Mouse (Mus musculus) urinary bladder, postnatal 36 days (tissue): ENCODE results near the gene Pih1d1.

Experiments used
- DNase-seq, 2 experiments: peaks; one replicate each; pipeline ENCODE4 v3.0.0; 2022; ENCODE audit warnings: low spot score in 2 of 2, mixed read lengths in 1 of 2

Pih1d1 gene

DNA sequence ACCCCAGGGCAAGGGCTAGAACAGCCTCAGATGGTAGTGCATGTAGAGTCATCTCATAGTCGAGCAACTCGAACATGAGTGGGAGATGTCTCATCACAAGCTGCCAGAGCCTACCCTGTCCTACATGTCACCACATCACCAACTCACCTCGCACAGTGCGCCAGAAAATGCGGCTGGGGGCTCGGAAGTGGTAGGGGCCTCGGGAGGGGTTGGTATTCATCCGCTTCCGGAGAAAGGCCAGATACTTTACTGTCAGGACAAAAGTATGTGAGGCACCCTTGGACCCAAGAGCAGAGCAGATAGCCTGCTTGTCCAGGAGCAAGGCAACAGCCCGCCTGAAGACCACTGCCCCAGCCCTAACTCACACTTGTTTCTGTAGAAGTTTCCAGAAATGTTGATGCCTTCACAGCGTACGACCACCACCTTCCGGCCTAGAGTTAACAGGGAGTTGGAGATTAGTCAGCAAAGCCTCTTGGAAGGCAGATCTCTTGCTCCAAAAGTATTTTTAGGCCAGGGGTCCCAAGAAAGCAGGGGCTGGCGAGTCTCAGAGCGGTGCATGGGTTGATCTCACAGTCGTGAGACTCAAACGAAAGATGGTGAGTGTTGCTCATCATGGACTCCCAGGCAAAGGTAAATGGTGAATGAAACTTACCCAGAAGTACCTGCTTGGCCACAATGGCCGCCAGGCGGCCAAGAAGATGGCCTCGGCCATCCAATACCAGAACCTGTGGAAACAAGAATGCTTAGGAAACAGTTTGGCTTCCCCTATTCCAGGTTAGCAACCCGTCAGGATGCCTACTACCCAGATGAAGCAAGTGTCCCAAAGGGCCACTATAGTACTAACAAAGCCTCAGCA, 27.0 kb upstream of the Pih1d1 start:
- no peak for DNase-seq

DNA sequence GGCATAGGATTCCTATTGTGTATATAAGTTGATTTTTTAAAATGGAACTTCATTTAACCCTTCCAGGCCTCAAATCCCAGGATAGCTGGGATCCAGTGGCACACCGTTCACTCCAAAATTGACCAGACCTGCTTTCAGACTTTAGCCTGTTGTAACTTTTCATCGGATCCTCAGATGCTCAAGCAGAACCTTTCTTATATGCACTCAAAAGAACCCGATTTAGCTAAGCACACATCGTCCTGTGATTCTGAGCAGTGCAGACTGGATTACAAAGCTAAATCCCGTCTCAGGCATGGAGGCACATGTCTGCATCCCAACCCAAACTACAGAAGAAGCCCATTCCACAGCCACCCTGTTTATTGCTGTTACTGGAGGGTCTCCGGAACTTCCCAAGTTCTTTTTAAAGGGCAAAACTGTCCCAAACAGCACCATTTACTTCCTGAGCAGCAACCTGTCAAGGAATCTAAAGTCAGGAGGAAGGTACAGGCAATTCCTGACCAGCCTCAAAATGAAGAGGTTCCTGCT, 26.3 kb upstream of the Pih1d1 start:
- no peak for DNase-seq

DNA sequence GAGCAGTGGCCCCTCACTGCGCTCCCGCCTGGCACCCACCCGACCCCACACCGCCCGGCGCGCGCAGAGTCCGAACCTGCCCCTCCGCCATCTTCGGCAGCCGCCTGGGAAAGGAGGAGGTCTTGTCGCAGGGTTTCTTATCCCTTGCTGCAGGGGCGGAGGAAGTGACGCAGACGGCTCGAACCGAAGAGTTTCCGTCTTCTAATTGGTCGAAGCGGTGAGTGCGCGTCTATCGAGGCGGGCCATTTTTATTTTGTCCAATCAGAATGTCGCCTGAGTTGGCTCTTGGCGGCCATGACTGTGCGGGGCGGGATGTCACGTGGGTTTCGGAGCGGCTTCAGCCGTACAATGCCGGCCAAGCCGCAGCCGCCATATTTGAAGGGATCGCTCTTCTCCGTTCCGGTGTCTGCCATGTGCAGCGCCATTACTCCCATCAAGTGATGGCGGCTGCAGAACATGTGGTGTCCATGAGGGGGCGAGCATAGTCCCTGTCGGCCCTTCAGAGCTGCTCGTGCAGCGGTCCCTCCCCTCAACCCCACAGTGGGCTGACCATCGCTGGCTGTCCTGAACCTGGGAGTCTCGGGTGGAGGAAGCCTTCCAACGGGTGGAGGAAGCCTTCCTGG, 25.4 kb upstream of the Pih1d1 start, which contains the start of gene Rpl13a:
Rpl13a (minus strand) TSS at position 138 of the 623 bp plus-strand sequence.
- peak; percentile 97 to 98 for DNase-seq

GRCm38 (mm10) chr7:45129318-45129717, 24.8 kb upstream of the Pih1d1 start:
- peak in 1 of 2 experiments; percentile 41 for DNase-seq

GRCm38 (mm10) chr7:45129776-45130512, 24.2 kb upstream of the Pih1d1 start:
- no peak for DNase-seq

- DNase-seq: no peak
Observed at GRCm38 (mm10) chr7:45131850-45132249, 22.3 kb upstream of the Pih1d1 start.

DNA sequence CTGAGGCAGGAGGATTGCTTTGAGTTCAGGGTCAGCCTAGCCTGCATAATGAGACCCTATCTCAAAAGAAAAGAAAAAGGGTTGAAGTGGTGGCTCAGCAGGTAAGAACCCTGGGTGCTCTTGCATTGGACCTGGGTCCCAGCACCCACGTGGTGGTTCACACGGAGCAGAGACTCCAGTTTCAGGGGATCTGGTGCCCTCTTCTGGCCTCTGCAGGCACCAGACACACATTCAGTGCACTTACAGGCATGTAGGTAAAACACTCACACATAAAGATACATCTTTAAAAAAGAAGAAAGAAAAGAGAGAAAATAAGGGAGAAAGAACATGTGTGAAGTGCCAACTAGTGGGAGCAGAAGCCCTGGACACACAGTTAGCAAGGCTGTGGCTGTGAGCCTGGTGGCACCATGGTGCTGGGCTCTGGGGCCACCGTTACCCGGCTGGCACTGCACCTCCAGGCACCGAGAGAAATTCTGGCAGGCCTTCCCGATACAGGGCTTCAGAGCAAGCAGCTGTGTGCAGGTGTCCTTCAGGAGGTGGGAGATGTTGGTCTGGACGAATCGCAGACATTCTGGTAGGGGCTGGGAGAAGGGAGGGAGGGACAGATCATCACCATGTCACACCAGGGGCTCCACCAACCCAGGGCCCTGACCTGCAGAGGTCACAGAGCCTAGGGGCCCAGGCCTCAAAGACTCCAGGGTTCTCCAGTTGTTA, 20.5 kb upstream of the Pih1d1 start:
- no peak for DNase-seq

DNA sequence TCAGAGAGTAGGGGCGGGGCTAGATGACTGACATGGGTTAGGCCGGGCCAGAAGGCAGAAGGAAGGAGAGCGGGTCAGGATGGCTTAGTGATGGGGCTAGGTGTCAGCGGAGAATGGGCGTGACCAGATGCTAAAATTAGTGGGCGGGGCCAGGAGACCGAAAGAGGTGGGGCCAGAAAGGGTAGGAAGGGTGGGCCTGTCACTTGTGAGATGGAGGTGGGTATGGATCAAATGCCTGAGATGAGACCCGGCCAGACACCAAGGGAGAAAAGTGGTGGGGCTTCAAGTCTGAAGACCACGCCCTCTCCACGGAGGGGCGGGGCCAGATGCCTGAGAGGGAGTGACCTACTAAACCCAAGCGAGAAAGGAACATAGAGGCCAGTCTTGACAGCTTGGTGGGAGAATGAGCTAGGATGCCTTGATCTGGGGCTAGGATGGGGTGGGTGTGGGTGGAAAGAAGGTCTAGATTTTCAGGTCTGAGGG, 19.5 kb upstream of the Pih1d1 start:
- no peak for DNase-seq

DNA sequence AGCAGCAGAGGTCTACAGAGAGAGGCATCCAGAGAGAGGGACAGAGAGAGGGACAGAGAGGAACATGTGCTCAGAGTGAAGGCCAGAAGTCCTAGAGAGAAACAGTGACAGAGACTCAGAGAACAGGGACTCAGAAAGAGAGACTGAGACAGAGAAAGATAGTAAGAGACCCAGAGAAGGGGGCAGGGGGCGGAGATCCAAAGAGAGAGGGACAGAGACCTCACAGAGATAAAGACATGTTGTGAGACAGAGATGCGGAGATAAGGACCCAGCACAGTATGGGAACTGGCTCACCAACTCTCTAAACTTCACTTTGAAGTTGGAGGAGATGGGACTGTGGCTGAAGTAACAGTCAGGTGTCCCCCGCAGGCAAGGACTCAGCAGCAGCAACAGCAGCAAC, 18.7 kb upstream of the Pih1d1 start:
- DNase-seq: no peak

GRCm38 (mm10) chr7:45135993-45136567, 18.0 kb upstream of the Pih1d1 start, which contains the start of the genes Gm45713 and Flt3l:
TSS of gene Gm45713 (minus strand) at chr7:45136231.
TSS of gene Flt3l (minus strand) at chr7:45136432.
- DNase-seq: peak; percentile 88 to 93

DNA sequence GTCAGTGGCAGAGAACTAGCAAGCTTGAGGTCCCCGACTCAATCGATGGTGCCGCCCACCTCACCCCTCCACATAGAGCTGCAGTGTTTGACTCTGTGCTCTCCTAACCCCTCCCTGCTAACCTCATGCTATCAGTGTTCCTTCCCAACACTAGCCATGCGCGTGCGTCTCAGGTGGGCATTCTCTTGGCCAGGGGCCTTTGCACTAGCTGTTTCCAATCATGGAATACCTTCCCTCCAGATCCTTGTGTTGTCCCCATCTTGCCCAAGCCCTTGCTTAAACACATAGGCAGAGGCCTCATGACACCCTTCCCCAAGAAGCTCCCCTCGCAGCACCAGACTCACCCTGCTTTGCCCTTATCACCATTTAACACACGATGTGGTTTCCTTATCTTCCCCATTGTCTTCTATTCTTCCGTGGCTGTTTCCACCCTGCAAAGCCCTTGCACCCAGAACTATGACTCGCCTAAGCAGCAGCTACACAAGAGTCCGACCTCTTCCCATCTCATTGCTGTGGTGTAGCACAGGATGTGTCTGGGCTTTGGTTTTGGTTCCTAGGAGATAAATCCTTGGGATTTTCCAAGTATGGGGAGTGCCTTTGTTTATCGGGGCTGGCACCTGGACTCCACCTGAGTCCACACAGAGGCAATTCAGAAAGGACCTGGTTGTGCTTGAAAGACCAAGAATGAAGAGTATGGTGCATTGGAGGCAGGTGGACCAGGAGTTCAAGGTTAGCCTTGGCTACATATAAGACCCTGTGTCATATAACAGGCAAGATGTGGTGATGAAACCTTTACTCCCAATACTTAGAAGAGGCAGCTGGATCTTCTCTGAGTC, 16.7 kb upstream of the Pih1d1 start:
- no peak for DNase-seq

DNA sequence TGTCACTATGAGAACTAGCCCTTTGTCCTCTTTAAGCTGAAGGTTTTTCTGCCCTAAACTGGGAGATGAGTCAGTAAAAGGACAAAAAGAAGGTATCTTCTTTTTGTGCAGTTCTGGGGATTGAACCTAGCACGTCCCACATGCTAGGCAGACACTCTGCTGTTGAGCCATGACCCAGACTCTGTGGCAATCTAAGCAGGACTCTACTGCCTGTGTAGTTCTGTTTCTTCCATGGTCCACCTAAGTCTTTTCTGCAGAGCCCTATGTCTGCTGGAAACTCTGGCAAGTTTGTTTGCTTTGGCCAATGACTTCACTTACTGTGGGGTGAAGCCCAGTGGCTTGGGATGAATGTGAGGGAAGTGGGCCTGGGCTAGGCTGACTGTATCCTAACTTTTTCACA, 15.7 kb upstream of the Pih1d1 start:
- DNase-seq: no peak

- DNase-seq: no peak
Observed at GRCm38 (mm10) chr7:45139904-45140723, 14.0 kb upstream of the Pih1d1 start.

- DNase-seq: no peak
Observed at GRCm38 (mm10) chr7:45141319-45141718, 12.8 kb upstream of the Pih1d1 start.

GRCm38 (mm10) chr7:45141914-45142313, 12.2 kb upstream of the Pih1d1 start:
- no peak for DNase-seq

- DNase-seq: no peak
Observed at GRCm38 (mm10) chr7:45144368-45145174, 9.5 kb upstream of the Pih1d1 start.

DNA sequence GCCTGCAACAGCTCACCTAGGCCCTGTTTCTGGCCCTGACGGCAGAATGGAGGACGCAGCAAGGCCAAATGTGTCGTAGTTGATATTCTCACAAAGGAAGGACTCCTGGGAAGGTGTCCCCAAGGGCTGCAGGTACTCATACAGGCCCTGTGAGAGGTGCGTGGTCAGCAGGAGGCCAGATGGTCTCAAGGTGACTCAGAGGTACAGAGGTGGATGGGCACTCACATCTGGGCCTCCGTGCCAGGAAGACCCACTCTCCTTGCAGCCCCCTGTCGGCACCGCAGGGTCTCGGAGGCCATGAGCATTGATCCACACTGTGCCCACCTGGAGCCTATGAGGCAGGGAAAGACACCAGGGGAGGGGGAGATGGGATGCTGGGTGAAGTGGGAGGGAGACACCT, 8.6 kb upstream of the Pih1d1 start:
- no peak for DNase-seq

GRCm38 (mm10) chr7:45147267-45147666, 6.8 kb upstream of the Pih1d1 start:
- no peak for DNase-seq
